ENCODE assay signal across 8 mouse cellular contexts in the genomic region with DNA sequence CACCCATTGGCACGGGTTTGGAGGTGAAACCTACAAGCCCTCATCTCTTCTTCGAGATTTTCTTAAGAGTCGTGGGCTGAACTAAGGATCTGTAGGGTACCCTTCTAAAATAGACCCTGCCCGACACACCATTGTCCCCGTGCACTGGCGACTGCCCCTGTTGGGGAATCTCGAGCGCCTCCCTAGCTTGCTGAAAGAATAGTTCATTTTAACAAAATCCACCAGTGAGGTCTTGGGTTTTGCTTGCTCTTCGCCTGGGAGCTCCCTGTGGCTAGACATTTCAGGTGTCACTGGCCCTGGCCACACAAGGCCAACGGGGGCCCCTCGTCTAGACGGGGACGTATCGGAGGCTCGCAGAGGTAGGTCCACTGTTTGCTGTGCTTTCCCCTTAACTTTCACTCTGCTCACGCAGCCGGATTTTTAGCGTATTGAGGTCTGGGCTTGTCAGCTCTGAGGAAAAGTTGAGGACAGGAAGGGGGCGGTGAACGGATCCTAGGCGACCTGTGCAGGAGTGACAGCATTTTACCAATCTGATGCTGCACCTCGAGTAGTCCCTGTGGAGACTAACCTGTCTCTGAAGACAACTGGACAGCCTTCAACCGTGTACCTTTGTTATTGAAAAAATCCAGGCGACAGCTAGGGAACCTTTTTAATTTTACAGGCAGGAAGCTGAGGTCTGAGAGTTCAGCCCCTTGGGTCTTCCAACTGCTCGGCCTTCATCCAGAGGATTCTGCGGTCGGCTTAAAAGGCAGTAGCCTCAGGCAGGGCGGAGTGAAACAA. TPM values are rescaled to one million over a fixed set of nuclear protein-coding genes. Genes with fewer than 3 reads are reported as not detected.
DNase-seq lines count a peak whose midpoint lies in the region; ATAC-seq lines count a peak whose summit lies in the region.

No protein-coding gene starts in this region.

- H3K9me3 ChIP-seq in hindbrain, embryonic 12.5 days (replicated peaks): no peaks in the 10 kb centered on the region

- peak; percentile 46 for ATAC-seq in hindbrain, embryonic 12.5 days (ENCODE audit: low FRiP score)
- peak; percentile 27 for ATAC-seq in megakaryocyte, adult 5-6 weeks (ENCODE audit: poor library complexity, severe bottlenecking)
- ATAC-seq in erythroid progenitor cell, adult 5-6 weeks (replicated peaks; ENCODE audit: low FRiP score, poor library complexity, severe bottlenecking): no peak

- H3K9ac ChIP-seq in hindbrain, embryonic 12.5 days: peak overlapping the region; percentile 89

- peak overlapping the region; percentile 92 for H3K4me3 ChIP-seq in brown adipose tissue, adult 24 weeks (ENCODE audit: insufficient read depth, low read depth, low read length)
- peak overlapping the region; percentile 54 for H3K4me3 ChIP-seq in hindbrain, embryonic 12.5 days

- 0% methylated on average over 28 of the region's 28 CpGs for WGBS in hindbrain, embryonic 12.5 days

- DNase-seq in Muller cell, postnatal 12 days (ENCODE audit: inconsistent ontology term): peak; percentile 81
- DNase-seq in forelimb bud, embryonic 11.5 days (ENCODE audit: low read depth, low spot score): peak; percentile 45
- peak; percentile 49 to 56 for DNase-seq in layer of hippocampus, postnatal 36 days
- DNase-seq in right cerebral cortex, postnatal 25 days: peak; percentile 66

- H3K36me3 ChIP-seq in hindbrain, embryonic 12.5 days: no peaks in the 10 kb centered on the region

- H3K27ac ChIP-seq in brown adipose tissue, adult 24 weeks (replicated peaks; ENCODE audit: low read depth, low read length): peak overlapping the region; percentile 77
- peak overlapping the region; percentile 93 for H3K27ac ChIP-seq in hindbrain, embryonic 12.5 days

- peaks cover 8% of the 10 kb centered on the region; the same call in 1 of the 2 replicates for H3K4me1 ChIP-seq in brown adipose tissue, adult 24 weeks (ENCODE audit: control insufficient read depth, insufficient read depth, insufficient read length, low read length)
- peaks cover 36% of the 10 kb centered on the region for H3K4me1 ChIP-seq in hindbrain, embryonic 12.5 days

- peak overlapping the region; percentile 86 for H3K4me2 ChIP-seq in hindbrain, embryonic 12.5 days (replicated peaks)

- no peaks in the 10 kb centered on the region for H3K27me3 ChIP-seq in hindbrain, embryonic 12.5 days

RNA-seq across cellular contexts. Expression of gene St6gal1, which starts 1.5 kb away (rescaled TPM):
- polyA plus RNA-seq in brown adipose tissue, adult 24 weeks (2012; ENCODE audit: insufficient read depth, insufficient read length, missing spikeins): 7.3 and 8.6 TPM in 2 replicates
- 38.7 and 40.0 TPM in 2 replicates for polyA plus RNA-seq in hindbrain, embryonic 12.5 days (2016; fragmentation: Nextera tagmentation; extraction: Ambion mirVana)
- total RNA-seq in layer of hippocampus, postnatal 36 days (2021): 10 to 100 TPM; 16.5 to 18.1 TPM
- 2.4 and 2.8 TPM in 2 replicates for total RNA-seq in megakaryocyte, adult 5-6 weeks (2015)
- 2.3 and 3.3 TPM in 2 replicates for total RNA-seq in megakaryocyte, adult 5-6 weeks (2017)
- 4.3 and 7.5 TPM in 2 replicates for total RNA-seq in erythroid progenitor cell, adult 5-6 weeks (2015; ENCODE audit: low replicate concordance)
- 3.2 and 3.9 TPM in 2 replicates for total RNA-seq in erythroid progenitor cell, adult 5-6 weeks (2017; ENCODE audit: low replicate concordance)
